Mouse (Mus musculus): ENCODE results near the gene Gm42688.

DNA sequence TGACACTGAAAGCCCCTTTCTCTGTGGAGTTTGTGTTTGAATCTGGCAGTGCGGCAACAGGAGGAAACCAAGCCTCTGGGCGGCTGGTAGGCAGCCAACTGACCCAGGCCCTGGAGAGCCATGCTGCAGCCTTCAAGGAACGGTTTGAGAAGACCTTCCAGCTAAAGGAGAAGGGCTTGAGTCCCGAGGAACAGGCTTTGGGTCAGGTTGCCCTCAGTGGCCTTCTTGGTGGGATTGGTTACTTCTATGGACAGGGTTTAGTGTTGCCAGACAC, 15.7 kb downstream of the Gm42688 start:
- TF ChIP-seq POLR2A (IDR thresholded peaks at IDR 0.05; ENCODE audit: extremely low read depth, insufficient read depth, low read length), result no peak
- TF ChIP-seq CTCF (IDR thresholded peaks at IDR 0.05; ENCODE audit: low read depth, low read length), result no peak

Measured in liver, adult 2 months (tissue).